Mouse (Mus musculus): Measurements from ENCODE around the gene Qsox1. TPM values are rescaled to one million over a fixed set of nuclear protein-coding genes. Genes with fewer than 3 reads are reported as not detected.

The Qsox1 gene
- total and polyA plus RNA-seq, 3 experiments = 8.4 to 17.1 TPM; not detected in 1

DNA sequence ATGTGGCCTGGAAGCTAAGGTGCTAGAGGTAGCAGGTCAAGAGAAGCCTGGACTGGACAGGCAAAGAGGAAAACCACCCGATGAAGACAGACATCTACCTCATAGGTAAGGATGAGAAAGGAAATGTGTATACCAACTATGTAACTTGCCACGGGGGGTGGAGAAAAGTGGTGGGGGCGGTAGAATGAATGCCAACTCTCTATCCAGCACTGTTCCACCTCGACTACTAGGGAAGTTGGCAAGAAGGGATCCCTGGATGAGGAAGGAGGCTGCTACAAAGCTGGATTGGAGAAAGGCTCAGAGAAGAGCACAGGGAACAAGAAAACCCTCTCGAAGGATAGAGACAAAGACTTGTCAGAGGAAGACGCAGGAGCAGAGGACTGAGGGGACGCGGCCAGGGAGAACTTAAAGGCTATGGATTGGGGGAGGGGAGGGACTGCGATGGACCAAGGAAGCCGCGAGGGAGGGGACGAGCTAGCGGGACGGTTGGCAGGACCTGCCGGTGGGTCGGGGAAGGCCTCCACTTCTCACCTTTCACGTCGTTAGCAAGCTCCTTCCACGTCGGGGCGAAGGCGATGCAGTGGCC, 601 bp downstream of the Qsox1 start:
- H3K9ac ChIP-seq (ENCODE audit: control insufficient read depth, low read depth, low read length, poor library complexity, severe bottlenecking) = peak overlapping the region; percentile 71
- peak overlapping the region; percentile 95 to 99 for H3K4me3 ChIP-seq (ENCODE audit: control insufficient read depth in 1 of 2, insufficient read depth in 1 of 2, low read depth in 2 of 2, low read length in 2 of 2)
- no peak overlapping the region for H3K27ac ChIP-seq (ENCODE audit: control insufficient read depth, low read depth, low read length)
- peaks cover 5% of the 10 kb centered on the region for H3K79me2 ChIP-seq (ENCODE audit: control insufficient read depth, insufficient read depth, low read length, poor library complexity)
- H3K9me3 ChIP-seq (replicated peaks; ENCODE audit: insufficient read depth, low read length) = no peaks in the 10 kb centered on the region
- no peaks in the 10 kb centered on the region for H3K27me3 ChIP-seq (ENCODE audit: control insufficient read depth in 1 of 2, insufficient read depth in 2 of 2, low read length in 2 of 2)
- DNase-seq (ENCODE audit: low read depth, low spot score) = no peak
- H3K4me1 ChIP-seq (ENCODE audit: control insufficient read depth in 1 of 2, insufficient read depth in 2 of 2, low read length in 2 of 2) = peaks cover 8 to 33% of the 10 kb centered on the region in 2 experiments
- TF ChIP-seq CTCF (IDR thresholded peaks at IDR 0.05 in 2 of 3, conservative IDR thresholded peaks at IDR 0.05 in 1 of 3; ENCODE audit: control insufficient read depth in 1 of 3, insufficient read depth in 1 of 3, low read depth in 2 of 3, low read length in 3 of 3, poor library complexity in 1 of 3, severe bottlenecking in 1 of 3) (no peak), USF2 (IDR thresholded peaks at IDR 0.05; ENCODE audit: borderline replicate concordance in 1 of 2, insufficient read depth in 1 of 2, low read depth in 1 of 2, low read length in 2 of 2) (no peak), ZC3H11A (IDR thresholded peaks at IDR 0.05; ENCODE audit: low read depth, low read length) (no peak), MAX (IDR thresholded peaks at IDR 0.05; ENCODE audit: low read length) (no peak), TCF12 (IDR thresholded peaks at IDR 0.05; ENCODE audit: low read depth, low read length) (no peak), MYC (IDR thresholded peaks at IDR 0.05; ENCODE audit: low read depth, low read length) (no peak), MXI1 (IDR thresholded peaks at IDR 0.05; ENCODE audit: low read depth, low read length) (no peak), ZMIZ1 (IDR thresholded peaks at IDR 0.05; ENCODE audit: low read depth, low read length) (no peak), BHLHE40 (IDR thresholded peaks at IDR 0.05; ENCODE audit: borderline replicate concordance, low read depth, low read length) (no peak)
- H3K36me3 ChIP-seq (ENCODE audit: control insufficient read depth in 1 of 2, insufficient read depth in 2 of 2, low read length in 2 of 2) = peaks cover 0 to 26% of the 10 kb centered on the region in 2 experiments; a peak in 2 of 4 replicates

DNA sequence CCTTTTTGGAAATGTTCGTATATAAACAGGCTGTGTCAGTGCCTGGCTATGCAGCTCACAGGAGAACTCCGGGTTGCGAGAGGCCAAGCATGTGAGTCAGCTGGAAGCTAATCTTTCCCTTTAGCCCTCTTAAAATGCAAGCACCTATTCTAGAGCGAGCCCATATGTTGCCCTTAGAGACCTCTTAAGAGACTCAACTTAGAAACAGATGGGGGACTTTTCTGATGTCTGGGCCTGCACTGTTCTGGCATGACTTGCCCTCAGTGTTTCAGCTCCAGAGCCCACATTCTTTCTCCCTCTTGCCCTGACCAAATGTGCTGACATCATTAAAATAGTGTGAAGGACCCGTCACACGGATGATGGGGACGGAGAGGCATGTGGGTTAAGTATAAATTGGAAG, 2.1 kb downstream of the Qsox1 start:
- no peaks in the 10 kb centered on the region for H3K27me3 ChIP-seq (ENCODE audit: control insufficient read depth in 1 of 2, insufficient read depth in 2 of 2, low read length in 2 of 2)
- H3K9me3 ChIP-seq (replicated peaks; ENCODE audit: insufficient read depth, low read length) = no peaks in the 10 kb centered on the region
- TF ChIP-seq POLR2A (IDR thresholded peaks at IDR 0.05; ENCODE audit: control insufficient read depth in 1 of 2, insufficient read depth in 1 of 2, low read depth in 1 of 2, low read length in 2 of 2, poor library complexity in 1 of 2) (no peak), KAT2A (conservative IDR thresholded peaks at IDR 0.05; ENCODE audit: low read depth, low read length) (no peak), NELFE (IDR thresholded peaks at IDR 0.05; ENCODE audit: low read depth, low read length) (no peak), ETS1 (IDR thresholded peaks at IDR 0.05; ENCODE audit: low read depth, low read length) (no peak), MAFK (IDR thresholded peaks at IDR 0.05; ENCODE audit: borderline replicate concordance, low read depth, low read length) (no peak), GATA1 (IDR thresholded peaks at IDR 0.05; ENCODE audit: low read depth, low read length) (no peak), MXI1 (IDR thresholded peaks at IDR 0.05; ENCODE audit: low read depth, low read length) (no peak), MAX (IDR thresholded peaks at IDR 0.05; ENCODE audit: low read length) (no peak), ZNF384 (IDR thresholded peaks at IDR 0.05; ENCODE audit: low read depth, low read length) (no peak), MAZ (IDR thresholded peaks at IDR 0.05; ENCODE audit: low read depth, low read length) (no peak), GABPA (IDR thresholded peaks at IDR 0.05; ENCODE audit: low read depth, low read length) (no peak), ZKSCAN1 (IDR thresholded peaks at IDR 0.05; ENCODE audit: low read depth, low read length) (no peak)
- H3K27ac ChIP-seq (ENCODE audit: control insufficient read depth, low read depth, low read length) = no peak overlapping the region
- H3K9ac ChIP-seq (ENCODE audit: control insufficient read depth, low read depth, low read length, poor library complexity, severe bottlenecking) = no peak overlapping the region
- H3K4me1 ChIP-seq (ENCODE audit: control insufficient read depth in 1 of 2, insufficient read depth in 2 of 2, low read length in 2 of 2) = peaks cover 8 to 30% of the 10 kb centered on the region in 2 experiments
- peaks cover 5% of the 10 kb centered on the region for H3K79me2 ChIP-seq (ENCODE audit: control insufficient read depth, insufficient read depth, low read length, poor library complexity)
- DNase-seq (ENCODE audit: low read depth, low spot score) = no peak
- H3K36me3 ChIP-seq (ENCODE audit: control insufficient read depth in 1 of 2, insufficient read depth in 2 of 2, low read length in 2 of 2) = peaks cover 0 to 24% of the 10 kb centered on the region in 2 experiments; a peak in 2 of 4 replicates
- no peak overlapping the region for H3K4me3 ChIP-seq (ENCODE audit: control insufficient read depth in 1 of 2, insufficient read depth in 1 of 2, low read depth in 2 of 2, low read length in 2 of 2)
